Mouse (Mus musculus): ENCODE data around the gene Prlh.

The Prlh gene

DNA sequence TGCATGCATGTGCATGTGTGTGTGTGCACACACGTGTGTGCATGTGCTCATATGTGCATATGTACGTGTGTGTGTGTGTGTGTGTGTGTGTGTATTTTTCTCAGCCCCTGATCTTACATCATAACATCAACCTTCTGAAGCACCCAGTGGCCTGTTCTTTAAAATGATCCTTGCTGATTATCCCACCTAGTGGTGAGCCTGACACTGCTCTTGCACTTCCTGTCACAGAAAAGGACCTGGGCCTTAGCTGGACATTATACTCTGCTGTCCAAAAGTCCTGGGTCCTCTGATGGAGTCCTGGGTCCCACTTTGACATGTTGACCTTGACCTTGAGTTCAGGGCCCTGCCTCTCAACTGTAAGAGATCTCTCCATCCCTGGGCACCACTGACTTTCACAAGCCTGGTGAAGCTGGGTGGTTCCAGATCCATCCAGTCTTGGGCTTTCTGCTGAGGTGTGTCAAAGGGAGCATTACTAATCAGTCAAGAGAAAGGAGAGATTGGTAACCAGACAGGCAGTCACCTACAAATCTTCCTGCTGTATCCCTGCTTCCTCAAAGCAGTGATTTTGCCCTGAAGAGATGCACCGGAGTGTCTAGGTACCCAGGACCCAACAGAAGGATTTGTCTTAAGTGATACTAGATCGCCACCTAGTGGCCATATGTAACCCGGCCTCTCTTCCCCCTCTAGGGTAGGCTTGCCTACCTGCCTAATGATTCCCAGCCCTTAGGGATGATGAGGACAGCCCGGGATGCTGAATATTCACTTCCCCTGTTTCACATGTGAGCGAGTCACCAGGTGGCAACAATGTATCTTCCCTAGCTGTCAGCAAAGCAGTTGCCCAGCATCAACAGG lies 3.6 kb downstream of the Prlh start:
- peak; percentile 60 for DNase-seq

DNA sequence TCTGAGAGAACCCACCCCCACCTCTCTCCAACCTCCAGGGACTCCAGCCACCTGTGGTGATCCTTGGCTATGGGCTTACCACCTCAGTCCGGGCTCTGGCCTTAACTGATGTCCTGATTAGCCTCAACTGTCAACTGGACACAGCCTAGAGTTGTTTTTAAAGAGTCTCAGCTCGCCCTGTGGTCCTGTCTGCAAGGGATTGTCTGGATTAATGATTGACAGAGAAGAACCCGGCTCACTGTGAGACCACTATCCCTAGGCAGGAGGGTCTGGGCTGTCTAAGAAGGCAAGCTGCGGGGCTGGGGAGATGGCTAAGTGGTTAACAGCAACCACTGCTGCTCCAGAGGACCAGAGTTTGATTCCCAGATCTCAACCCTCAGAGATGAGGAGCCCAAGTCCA lies 9.6 kb downstream of the Prlh start:
- no peak for DNase-seq

DNA sequence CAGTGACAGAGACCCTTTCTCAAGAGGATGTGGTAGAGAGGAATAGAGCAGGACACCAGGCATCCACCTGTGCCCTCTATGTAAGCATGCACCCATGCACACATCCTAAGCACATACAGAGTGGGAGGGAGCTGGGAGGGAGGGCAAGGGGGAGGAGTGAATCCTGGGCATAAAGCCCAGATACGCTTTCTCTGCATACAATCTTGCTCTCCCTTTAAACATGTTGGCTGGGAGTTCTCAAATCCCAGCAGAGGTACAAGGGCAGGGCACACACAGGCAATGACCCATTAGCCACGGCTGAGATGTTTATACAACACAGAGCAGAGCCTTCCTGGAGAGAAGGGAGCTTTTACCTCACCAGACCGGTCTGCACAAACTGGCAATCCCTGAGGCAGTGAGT lies 10.1 kb downstream of the Prlh start:
- DNase-seq = no peak

GRCm38 (mm10) chr1:90967583-90967982 lies 14.7 kb downstream of the Prlh start:
- no peak for DNase-seq

DNA sequence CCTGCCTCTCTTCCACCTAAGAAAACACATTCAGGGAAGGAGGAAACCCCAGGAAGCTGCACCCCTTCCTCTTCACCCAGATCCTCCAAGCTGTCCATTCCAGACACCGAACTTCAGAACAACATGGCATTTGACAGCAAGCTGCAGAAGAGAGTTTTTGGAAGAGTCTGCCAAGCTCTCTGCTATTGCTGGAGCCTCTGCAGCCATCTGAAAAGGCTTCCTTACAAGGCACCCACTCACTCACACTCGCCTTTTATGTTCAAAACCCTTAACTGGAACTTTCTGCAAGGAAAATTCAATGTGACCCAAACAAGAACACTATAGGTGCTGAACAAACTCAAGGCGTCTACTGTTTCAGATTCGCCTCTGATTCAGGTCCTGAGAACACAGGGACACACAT lies 15.7 kb downstream of the Prlh start:
- DNase-seq = no peak

GRCm38 (mm10) chr1:90969347-90969784 lies 16.5 kb downstream of the Prlh start, which contains the start of gene Rab17:
Gene Rab17 (minus strand): TSS chr1:90969661.
- DNase-seq = no peak

- DNase-seq = no peak
Observed at GRCm38 (mm10) chr1:90969881-90970390, 17.0 kb downstream of the Prlh start.

DNA sequence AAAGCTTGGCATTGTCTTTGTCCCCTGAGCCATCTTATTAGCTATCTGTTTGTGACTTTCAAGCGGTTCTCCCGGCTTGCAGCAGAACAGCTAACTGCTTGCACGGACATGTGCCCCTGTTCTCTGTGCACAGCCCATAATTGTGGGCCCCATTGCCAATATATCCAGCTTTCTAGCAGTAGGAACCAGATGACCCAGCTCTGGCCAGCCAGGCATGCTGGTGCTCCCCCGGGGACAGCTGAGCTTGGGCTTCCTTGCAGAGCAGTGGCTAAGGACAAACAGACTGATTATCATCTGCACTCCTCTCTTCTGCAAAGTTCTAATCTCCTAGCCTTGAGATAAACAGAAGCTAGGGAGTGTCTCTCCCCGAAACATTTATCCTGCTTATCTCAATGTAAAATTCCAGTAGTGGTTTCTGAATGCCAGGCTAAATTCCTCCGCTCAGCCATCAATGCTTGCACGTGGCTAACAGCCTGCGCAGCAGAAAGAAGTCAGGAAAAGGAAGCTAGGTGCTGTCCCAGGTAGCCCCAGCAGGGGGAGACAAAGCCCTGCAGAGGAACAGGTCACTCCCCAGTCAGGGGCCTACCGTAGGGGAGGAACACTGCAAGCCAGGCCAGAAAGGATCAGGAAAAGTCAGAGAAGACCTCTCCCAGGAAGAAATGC lies 20.1 kb downstream of the Prlh start:
- peak; percentile 99 for DNase-seq

GRCm38 (mm10) chr1:90973574-90973911 lies 20.6 kb downstream of the Prlh start:
- no peak for DNase-seq

- peak; percentile 31 for DNase-seq
Observed at GRCm38 (mm10) chr1:90974906-90975649, 22.2 kb downstream of the Prlh start.

GRCm38 (mm10) chr1:90975960-90976359 lies 23.1 kb downstream of the Prlh start:
- DNase-seq = no peak

DNA sequence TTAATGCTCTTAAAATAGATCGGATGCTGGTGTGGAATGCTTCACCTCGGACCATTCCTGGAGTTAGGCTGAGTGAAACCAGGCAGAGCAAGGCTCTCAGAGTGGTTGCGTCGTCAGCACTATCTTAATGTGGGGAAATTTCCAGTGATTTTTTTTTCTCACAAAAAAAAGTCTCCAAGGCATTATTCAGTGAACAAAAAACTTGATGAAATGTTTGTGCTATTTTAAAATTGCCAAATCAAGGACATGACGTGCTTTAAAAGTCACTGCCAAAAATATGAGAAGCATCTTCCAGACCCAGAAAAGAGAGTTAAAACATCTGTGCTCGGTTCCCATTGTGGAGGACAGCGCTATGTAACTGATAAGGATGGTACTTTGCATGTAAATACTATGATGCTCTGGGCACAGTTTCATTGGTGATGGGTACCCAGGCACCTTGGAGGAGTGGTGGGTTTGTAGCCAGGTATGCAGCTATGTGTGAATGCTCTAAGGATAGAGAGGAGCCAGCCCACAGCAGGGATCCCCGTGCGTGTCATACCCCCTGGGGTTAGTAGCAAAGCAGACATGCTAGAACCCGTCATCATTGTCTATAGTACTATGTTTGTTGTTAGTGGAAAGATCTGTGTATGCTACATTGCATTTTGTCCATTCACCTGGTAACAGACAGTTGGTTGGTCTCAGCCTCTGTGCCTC lies 27.9 kb downstream of the Prlh start:
- no peak for DNase-seq

DNA sequence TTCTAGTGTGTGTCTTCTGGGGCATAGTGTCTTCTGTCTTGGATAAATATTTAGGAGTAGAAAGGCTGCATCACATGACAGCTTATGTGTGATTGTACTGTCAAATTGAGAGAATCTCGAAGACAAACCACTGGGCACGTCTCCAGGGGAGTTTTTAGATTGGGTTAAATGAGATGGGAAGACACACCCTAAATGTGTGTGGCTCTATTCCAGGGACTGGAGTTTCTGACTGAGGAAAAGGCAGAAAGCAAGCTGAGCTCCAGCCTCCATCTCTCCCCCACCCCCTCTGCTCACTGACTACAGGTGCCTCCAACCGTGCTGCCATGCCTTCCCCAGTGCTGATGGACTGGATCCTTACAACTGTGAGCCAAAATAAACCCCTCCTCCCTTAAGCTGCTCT lies 28.4 kb downstream of the Prlh start:
- DNase-seq = no peak

DNA sequence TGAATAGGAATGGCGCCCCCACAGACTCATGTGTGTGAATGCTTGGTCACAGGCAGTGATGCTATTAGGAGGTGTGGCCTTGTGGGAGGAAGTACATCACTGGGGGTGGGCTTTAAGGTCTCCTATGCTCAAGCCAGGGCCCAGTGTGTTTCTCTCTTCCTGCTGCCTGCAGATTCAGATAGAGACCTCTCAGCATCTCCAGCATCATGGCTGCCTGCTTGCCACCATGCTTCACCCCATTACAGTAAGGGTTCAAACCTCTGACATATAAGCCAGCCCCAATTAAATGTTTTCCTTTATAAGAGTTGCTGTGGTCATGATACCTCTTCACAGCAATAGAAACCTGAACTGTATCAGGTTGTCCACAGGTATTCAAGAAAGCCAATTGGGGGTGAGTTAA lies 43.0 kb downstream of the Prlh start:
- DNase-seq = no peak

DNA sequence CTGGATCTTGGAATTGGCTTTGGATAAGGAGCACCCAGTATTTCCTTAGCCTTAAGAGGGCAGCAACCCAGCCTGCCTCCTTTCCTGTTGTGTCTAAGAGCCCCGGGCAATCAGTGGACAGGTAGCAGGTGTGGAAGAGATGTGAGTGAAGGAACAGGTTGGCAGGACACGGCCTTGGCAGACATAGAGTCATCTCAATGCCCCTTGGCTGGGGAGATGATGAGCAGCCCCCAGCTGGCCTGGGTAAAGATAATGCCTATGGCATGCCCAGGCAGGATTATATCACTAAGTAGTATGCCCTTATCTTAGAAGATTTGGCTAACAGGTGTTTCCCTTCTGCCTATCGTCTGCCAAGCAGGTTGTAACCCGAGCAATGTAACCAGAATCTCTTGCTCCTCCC lies 44.2 kb downstream of the Prlh start:
- DNase-seq = no peak

DNA sequence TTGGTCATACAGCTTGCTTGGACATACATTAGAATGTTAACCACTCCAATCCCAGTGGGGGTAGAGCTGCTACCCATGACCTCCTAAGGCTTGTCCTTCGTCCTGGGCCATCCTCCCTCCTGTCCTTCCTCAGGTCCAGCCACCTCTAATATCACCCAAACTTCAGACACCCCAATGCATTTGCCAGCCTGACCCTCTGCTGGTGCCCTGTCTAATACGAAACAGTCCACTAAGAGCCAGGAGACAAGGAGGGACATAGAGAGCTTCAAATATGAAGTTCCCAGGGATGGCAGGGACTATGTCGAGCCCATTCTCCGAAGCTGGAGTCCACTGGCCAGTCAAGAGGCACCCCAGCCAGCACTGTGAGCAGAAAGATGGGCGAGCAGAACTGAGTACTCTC lies 44.7 kb downstream of the Prlh start:
- no peak for DNase-seq

GRCm38 (mm10) chr1:90998268-90998890 lies 45.5 kb downstream of the Prlh start, which contains the start of gene Lrrfip1:
Gene Lrrfip1 (plus strand): TSS chr1:90998737.
- peak; percentile 60 for DNase-seq

DNA sequence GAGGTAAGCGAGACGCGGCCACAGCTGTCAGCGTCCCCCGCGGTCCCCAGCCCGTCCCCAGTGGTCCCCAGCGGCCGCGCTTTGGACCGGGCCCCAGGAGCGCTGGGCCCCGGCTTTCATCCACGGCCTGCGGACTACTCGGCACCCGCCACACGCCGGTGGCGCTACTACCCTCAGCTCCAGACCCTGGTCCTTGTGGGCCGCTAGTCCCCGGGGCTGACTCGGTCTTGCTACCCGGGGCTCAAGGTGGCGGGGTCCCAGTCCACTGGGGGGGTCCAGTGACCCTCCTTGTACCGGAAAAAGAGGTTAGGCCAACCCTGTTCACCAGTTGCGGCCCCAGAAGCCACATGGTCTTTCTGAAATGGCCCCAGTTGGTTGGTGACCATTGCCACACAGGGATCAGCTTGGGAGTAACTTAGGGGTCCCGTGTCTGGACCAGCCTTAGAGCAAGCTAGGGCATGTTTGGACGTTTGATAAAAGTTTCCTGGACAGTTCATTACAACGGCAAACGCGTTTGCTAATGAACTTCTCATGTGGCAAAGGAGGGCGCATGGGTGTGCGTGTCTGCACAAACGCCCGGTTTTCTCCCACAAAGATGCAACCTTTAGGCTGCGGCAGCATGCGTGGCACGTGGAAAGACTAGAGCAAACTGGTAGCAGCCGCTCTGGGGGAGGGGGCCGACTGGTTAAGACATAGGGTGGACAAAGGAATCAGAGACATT lies 46.1 kb downstream of the Prlh start:
- peak; percentile 45 for DNase-seq

DNA sequence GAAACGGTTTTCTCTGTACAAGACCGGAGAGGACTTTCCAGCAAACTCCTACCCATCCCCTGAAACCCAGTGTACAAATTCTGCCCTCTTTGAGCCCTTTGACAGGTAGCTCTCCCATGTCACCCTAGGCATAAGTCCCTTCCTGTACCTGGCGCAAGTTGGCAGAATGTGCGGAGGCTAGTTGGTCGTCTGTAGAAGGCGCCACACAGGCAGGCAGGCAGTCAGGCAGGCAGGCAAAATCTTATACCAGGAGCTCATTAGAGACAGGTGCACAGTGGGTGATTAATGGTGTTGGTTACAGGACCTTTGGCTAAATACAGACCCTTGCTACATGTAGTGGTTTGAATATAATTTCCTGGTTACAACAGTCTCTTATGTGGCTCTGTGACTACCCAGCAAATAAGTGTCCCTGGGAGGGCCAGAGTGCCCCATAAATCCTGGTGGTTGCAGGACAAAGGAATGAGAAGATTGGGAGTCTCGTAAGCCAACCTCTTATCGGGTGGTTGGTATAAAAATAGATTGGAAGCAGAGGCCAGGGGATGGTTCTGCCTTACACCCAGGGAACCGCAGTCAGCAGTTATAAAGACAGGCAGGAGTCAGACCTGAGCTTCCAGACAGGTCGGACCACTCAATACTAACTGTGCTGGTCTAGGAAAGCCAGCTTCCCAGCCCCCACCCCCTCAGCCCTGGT lies 47.1 kb downstream of the Prlh start:
- DNase-seq = no peak

- DNase-seq = no peak
Observed at GRCm38 (mm10) chr1:91001101-91001500, 48.2 kb downstream of the Prlh start.

Measured in right cerebral cortex, postnatal 4 days (tissue).